Mouse (Mus musculus): ENCODE data around the gene Qprt. TPM values are rescaled to one million over a fixed set of nuclear protein-coding genes. Genes with fewer than 3 reads are reported as not detected.

Gene Qprt
- total RNA-seq, 2 experiments from 2014 or later, result 0.19 to 0.76 TPM

DNA sequence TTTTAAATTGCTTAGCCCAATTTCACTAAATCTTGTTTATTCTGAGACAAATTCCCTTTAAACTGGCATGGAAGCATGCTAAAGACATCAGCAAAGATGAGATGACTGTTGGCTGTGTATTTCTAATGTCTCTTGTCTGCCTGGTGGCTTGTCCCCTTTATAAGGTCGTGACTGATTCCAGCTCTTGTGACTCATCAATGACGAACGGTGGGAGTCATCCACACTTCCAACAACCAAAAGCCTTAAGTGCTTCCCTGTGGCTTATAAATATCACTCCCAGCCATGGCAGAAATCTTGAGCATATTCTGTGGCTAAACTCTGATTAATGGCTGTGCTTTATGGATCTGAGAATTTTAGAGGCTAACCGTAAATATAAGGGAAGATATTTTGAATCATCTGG, 55.7 kb downstream of the Qprt start:
- DNase-seq (ENCODE audit: low spot score in 2 of 2), result no peak

DNA sequence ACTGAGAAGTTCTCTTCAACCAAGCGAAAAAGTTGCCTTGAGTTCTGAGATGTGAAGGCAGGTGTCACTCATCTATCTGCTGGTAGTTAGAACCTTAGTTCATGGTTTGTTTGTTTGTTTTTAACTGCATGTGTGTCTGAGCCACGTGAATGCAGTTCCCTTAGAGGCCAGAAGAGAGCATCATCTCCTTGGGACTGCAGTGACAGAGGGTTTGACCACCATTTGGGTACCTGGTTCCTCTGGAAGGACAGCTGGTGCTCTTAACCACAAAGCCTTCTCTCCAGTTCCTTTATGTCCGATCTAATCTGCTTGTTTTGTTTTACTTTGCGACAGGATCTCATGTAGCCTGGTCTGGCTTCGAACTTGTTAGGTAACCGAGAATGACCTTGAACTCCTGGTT, 56.5 kb downstream of the Qprt start:
- DNase-seq (ENCODE audit: low spot score in 2 of 2), result no peak

Other genes with a start within 250 kb of the Qprt start
- 100 to 1,000 TPM; 141 to 147 TPM for gene Taok2, start 237.5 kb downstream of the Qprt start, total RNA-seq (2021)
- gene Tmem219, start 199.3 kb downstream of the Qprt start, total RNA-seq (2021), result 10 to 100 TPM; 25.2 to 27.5 TPM
- 100 to 1,000 TPM; 140 to 145 TPM for gene Kctd13, start 193.3 kb downstream of the Qprt start, total RNA-seq (2021)
- 10 to 100 TPM; 35.2 to 38.6 TPM for gene Asphd1, start 172.6 kb downstream of the Qprt start, total RNA-seq (2021)
- gene Sez6l2, start 171.7 kb downstream of the Qprt start, total RNA-seq (2021), result 100 to 1,000 TPM; 316 to 335 TPM
- gene Cdipt, start 146.3 kb downstream of the Qprt start, total RNA-seq (2021), result 100 to 1,000 TPM; 159 to 165 TPM
- gene Cdiptos, start 146.1 kb downstream of the Qprt start, total RNA-seq (2021), result under 1 TPM; 0.30 to 0.79 TPM
- 1 to 10 TPM; 5.8 to 6.3 TPM for gene Mvp, start 107.6 kb downstream of the Qprt start, total RNA-seq (2021)
- gene Pagr1b, start 105.7 kb downstream of the Qprt start, total RNA-seq (2021), result 1 to 10 TPM in 1 of 2 experiments, not detected in 1; 2.0 TPM
- gene Pagr1a, start 104.9 kb downstream of the Qprt start, total RNA-seq (2021), result 10 to 100 TPM; 21.2 to 27.3 TPM
- gene Gm42742, start 101.1 kb downstream of the Qprt start, total RNA-seq (2021), result 10 to 100 TPM; 34.0 to 35.5 TPM
- gene Prrt2, start 101.0 kb downstream of the Qprt start, total RNA-seq (2021), result 100 to 1,000 TPM; 184 to 201 TPM
- 100 to 1,000 TPM; 270 to 285 TPM for gene Maz, start 95.2 kb downstream of the Qprt start, total RNA-seq (2021)
- 10 to 100 TPM; 11.1 to 15.3 TPM for gene Kif22, start 79.8 kb downstream of the Qprt start, total RNA-seq (2021)
- gene Zg16, start 34.9 kb downstream of the Qprt start, total RNA-seq (2021), result not detected
- gene AI467606, start 30.9 kb downstream of the Qprt start, total RNA-seq (2021), result 1 to 10 TPM; 1.1 to 2.7 TPM
- gene Spn, start 15.6 kb upstream of the Qprt start, total RNA-seq (2021), result under 1 TPM; 0.65 to 0.95 TPM
- 10 to 100 TPM; 75.1 to 77.0 TPM for gene Cd2bp2, start 73.8 kb upstream of the Qprt start, total RNA-seq (2021)
- gene Tbc1d10b, start 86.2 kb upstream of the Qprt start, total RNA-seq (2021), result 10 to 100 TPM; 93.6 to 97.3 TPM
- gene Mylpf, start 86.7 kb upstream of the Qprt start, total RNA-seq (2021), result 1 to 10 TPM; 1.0 to 1.5 TPM
- 10 to 100 TPM; 17.8 to 18.1 TPM for gene Zfp553, start 110.8 kb upstream of the Qprt start, total RNA-seq (2021)
- 1 to 10 TPM; 6.9 to 8.6 TPM for gene Sept1, start 110.9 kb upstream of the Qprt start, total RNA-seq (2021)
- 10 to 100 TPM; 55.5 to 57.2 TPM for gene Zfp771, start 122.0 kb upstream of the Qprt start, total RNA-seq (2021)
- gene Dctpp1, start 138.5 kb upstream of the Qprt start, total RNA-seq (2021), result 10 to 100 TPM; 27.9 to 31.1 TPM
- gene Sephs2, start 151.8 kb upstream of the Qprt start, total RNA-seq (2021), result 10 to 100 TPM; 47.4 to 50.6 TPM
- gene Itgal, start 174.0 kb upstream of the Qprt start, total RNA-seq (2021), result under 1 TPM; 0.32 to 0.57 TPM
- 10 to 100 TPM; 12.4 to 12.8 TPM for gene Zfp768, start 223.4 kb upstream of the Qprt start, total RNA-seq (2021)

All from layer of hippocampus, postnatal 14 days (tissue).